Mouse (Mus musculus) limb, embryonic 11.5 days (tissue): ENCODE measurements at regions not wholly inside any gene's neighbourhood (a gene's known extent, or its start where the extent isn't known, plus 50 kb on each side); places are given as distances from the start of the nearest gene placed in this dataset.

Experiments
- ATAC-seq: fragments of 200-750 bp; cut with Nextera tagmentation; 2 replicates; pipeline ENCODE4 v1.8.0; 2017; ENCODE audit warnings: low read depth; ENCODE audit not compliant: insufficient number of reproducible peaks, low FRiP score, low TSS enrichment
- DNase-seq: peaks from one replicate; pipeline ENCODE4 v3.0.0-alpha.2; 2015; ENCODE audit warnings: low spot score
- H3K27ac ChIP-seq: fragments of 300-500 bp; sonication (generic); replicated peaks from 2 replicates; pipeline ENCODE4 v1.5.1; 2014; ENCODE audit warnings: low read depth, mild to moderate bottlenecking, low read length
- H3K27me3 ChIP-seq: fragments of 300-500 bp; sonication (generic); 2 replicates; pipeline ENCODE4 v1.6.1; 2014; ENCODE audit warnings: mild to moderate bottlenecking, low read length, mixed read lengths; ENCODE audit not compliant: control insufficient read depth, insufficient read depth
- H3K36me3 ChIP-seq: fragments of 300-500 bp; sonication (generic); 2 replicates; pipeline ENCODE4 v1.6.1; 2014; ENCODE audit warnings: mild to moderate bottlenecking, low read length, moderate library complexity, mixed read lengths; ENCODE audit not compliant: control insufficient read depth, insufficient read depth
- H3K4me1 ChIP-seq: fragments of 300-500 bp; sonication (generic); 2 replicates; pipeline ENCODE4 v1.6.1; 2014; ENCODE audit warnings: low read length, mixed read lengths; ENCODE audit not compliant: control insufficient read depth, insufficient read depth
- H3K4me2 ChIP-seq: fragments of 300-500 bp; sonication (generic); 2 replicates; pipeline ENCODE4 v1.6.1; 2014; ENCODE audit warnings: low read depth, mild to moderate bottlenecking, moderate library complexity; ENCODE audit not compliant: severe bottlenecking
- H3K4me3 ChIP-seq: fragments of 300-500 bp; sonication (generic); 2 replicates; pipeline ENCODE4 v1.5.1; 2014; ENCODE audit warnings: low read depth, low read length
- H3K9ac ChIP-seq: fragments of 300-500 bp; sonication (generic); 2 replicates; pipeline ENCODE4 v1.6.1; 2014; ENCODE audit warnings: mild to moderate bottlenecking, low read length
- H3K9me3 ChIP-seq: fragments of 300-500 bp; sonication (generic); 2 replicates; pipeline ENCODE4 v1.6.1; 2016; ENCODE audit warnings: low read length; ENCODE audit not compliant: control insufficient read depth
- WGBS: fragments of 180-500 bp; shearing (Covaris S2); extraction: QIAGEN DNeasy Blood & Tissue Kit; methylation state at CpG from one replicate; pipeline ENCODE4 v1.1.7; 2014; 5-methylcytosine and 5-hydroxymethylcytosine counted together

GRCm38 (mm10) chr4:131493726-131494125 is 344.4 kb downstream of the Ptpru start:
- Histone ChIP-seq H3K4me1 (peaks cover 13% of the 10 kb centered on the region), H3K9me3 (no peaks in the 10 kb centered on the region), H3K4me2 (no peak overlapping the region), H3K9ac (no peak overlapping the region), H3K27me3 (no peaks in the 10 kb centered on the region), H3K4me3 (no peak overlapping the region), H3K36me3 (no peaks in the 10 kb centered on the region), H3K27ac (no peak overlapping the region)
- no peak for DNase-seq
- ATAC-seq: no peak
- WGBS: 64% methylated on average over 4 of the region's 4 CpGs

GRCm38 (mm10) chr4:131496900-131497299 is 341.2 kb downstream of the Ptpru start:
- H3K4me1 ChIP-seq: 0 out of 2 replicates have a peak, but pooled peaks cover 5% of the 10 kb centered on the region
- DNase-seq: no peak
- H3K9ac ChIP-seq: no peak overlapping the region
- no peak overlapping the region for H3K4me2 ChIP-seq
- no peaks in the 10 kb centered on the region for H3K27me3 ChIP-seq
- ATAC-seq: no peak
- no peak overlapping the region for H3K27ac ChIP-seq
- H3K9me3 ChIP-seq: no peaks in the 10 kb centered on the region
- WGBS: 41% methylated on average over 5 of the region's 5 CpGs
- H3K36me3 ChIP-seq: no peaks in the 10 kb centered on the region
- H3K4me3 ChIP-seq: no peak overlapping the region

- WGBS: 80% methylated on average over 10 of the region's 10 CpGs
- Histone ChIP-seq H3K27me3 (no peaks in the 10 kb centered on the region), H3K4me1 (0 out of 2 replicates have a peak, but pooled peaks cover 5% of the 10 kb centered on the region), H3K9me3 (no peaks in the 10 kb centered on the region), H3K4me2 (no peak overlapping the region), H3K36me3 (no peaks in the 10 kb centered on the region), H3K9ac (no peak overlapping the region), H3K27ac (no peak overlapping the region), H3K4me3 (no peak overlapping the region)
- ATAC-seq: no peak
- DNase-seq: no peak
These were observed 337.0 kb downstream of the Ptpru start for GRCm38 (mm10) chr4:131500928-131501650.

GRCm38 (mm10) chr4:131508154-131508553 is 329.9 kb downstream of the Ptpru start:
- WGBS: 69% methylated on average over 7 of the region's 7 CpGs
- H3K9me3 ChIP-seq: no peaks in the 10 kb centered on the region

GRCm38 (mm10) chr4:131511586-131511985 is 326.5 kb downstream of the Ptpru start:
- ATAC-seq (no peak), DNase-seq (no peak)
- Histone ChIP-seq H3K4me3 (no peak overlapping the region), H3K27ac (no peak overlapping the region), H3K36me3 (no peaks in the 10 kb centered on the region), H3K4me2 (no peak overlapping the region), H3K9me3 (no peaks in the 10 kb centered on the region), H3K4me1 (no peaks in the 10 kb centered on the region), H3K27me3 (no peaks in the 10 kb centered on the region), H3K9ac (no peak overlapping the region)
- WGBS: 54% methylated on average over 3 of the region's 3 CpGs

More at GRCm38 (mm10) chr4:131508154-131508553, 329.9 kb downstream of the Ptpru start:
- DNase-seq (no peak), ATAC-seq (no peak)
- Histone ChIP-seq H3K4me1 (no peaks in the 10 kb centered on the region), H3K36me3 (no peaks in the 10 kb centered on the region), H3K27me3 (no peaks in the 10 kb centered on the region), H3K4me3 (no peak overlapping the region), H3K4me2 (no peak overlapping the region), H3K9ac (no peak overlapping the region), H3K27ac (no peak overlapping the region)

GRCm38 (mm10) chr4:131512768-131513167 is 325.3 kb downstream of the Ptpru start:
- H3K9ac ChIP-seq: no peak overlapping the region
- no peak for DNase-seq
- H3K27ac ChIP-seq: no peak overlapping the region
- no peaks in the 10 kb centered on the region for H3K36me3 ChIP-seq
- no peaks in the 10 kb centered on the region for H3K9me3 ChIP-seq
- no peaks in the 10 kb centered on the region for H3K27me3 ChIP-seq
- no peaks in the 10 kb centered on the region for H3K4me1 ChIP-seq
- no peak overlapping the region for H3K4me2 ChIP-seq
- 75% methylated on average over 7 of the region's 7 CpGs for WGBS
- H3K4me3 ChIP-seq: no peak overlapping the region
- no peak for ATAC-seq

GRCm38 (mm10) chr4:131520636-131521306 is 317.3 kb downstream of the Ptpru start:
- no peaks in the 10 kb centered on the region for H3K4me1 ChIP-seq
- ATAC-seq (no peak), DNase-seq (no peak)
- H3K9me3 ChIP-seq: no peaks in the 10 kb centered on the region
- no peak overlapping the region for H3K4me3 ChIP-seq
- no peaks in the 10 kb centered on the region for H3K36me3 ChIP-seq
- no peak overlapping the region for H3K4me2 ChIP-seq
- H3K9ac ChIP-seq: no peak overlapping the region
- H3K27me3 ChIP-seq: no peaks in the 10 kb centered on the region
- H3K27ac ChIP-seq: no peak overlapping the region
- WGBS: 88% methylated on average over 10 of the region's 10 CpGs

- Histone ChIP-seq H3K27me3 (no peaks in the 10 kb centered on the region), H3K4me2 (no peak overlapping the region), H3K27ac (no peak overlapping the region), H3K36me3 (no peaks in the 10 kb centered on the region), H3K4me3 (no peak overlapping the region), H3K9ac (no peak overlapping the region), H3K9me3 (no peaks in the 10 kb centered on the region), H3K4me1 (no peaks in the 10 kb centered on the region)
- no peak for ATAC-seq
- 61% methylated on average over 8 of the region's 8 CpGs for WGBS
- DNase-seq: no peak
These were observed 316.8 kb downstream of the Ptpru start for GRCm38 (mm10) chr4:131521307-131521651.
